Mouse (Mus musculus) embryo, embryonic 11.5 days (tissue): ENCODE measurements at regions not wholly inside any gene's neighbourhood (a gene's known extent, or its start where the extent isn't known, plus 50 kb on each side); places are given as distances from the start of the nearest gene placed in this dataset.
"Not testable (repeated sequence)": the region's sequence is repeated elsewhere in the genome, so short reads cannot be mapped to it uniquely, and the experiment has no call there.

Experiments used
- DNase-seq: peaks from one replicate; pipeline ENCODE4 v3.0.0-alpha.2; 2012; ENCODE audit warnings: low read depth, low spot score

DNA sequence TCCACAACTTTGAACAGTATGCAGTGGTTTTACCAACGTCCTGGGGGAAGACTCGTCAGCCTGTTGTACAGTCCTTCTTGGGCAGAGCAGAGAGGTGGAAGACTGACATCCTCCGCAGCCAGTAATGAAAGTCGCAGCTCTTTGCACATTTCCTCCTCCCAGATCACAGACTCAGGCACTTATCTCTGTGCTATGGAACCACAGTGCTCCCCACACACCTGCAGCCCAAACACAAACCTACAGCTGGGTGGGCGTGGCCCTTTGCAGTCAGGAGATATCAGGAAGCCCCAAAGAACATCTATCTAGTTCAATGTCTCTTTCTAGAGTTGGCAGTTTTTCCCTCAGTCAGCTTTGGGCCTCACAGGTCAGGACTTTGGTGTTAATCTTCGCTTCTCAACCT, 537.7 kb upstream of the Olfr1507 start:
- not testable (repeated sequence) for DNase-seq

DNA sequence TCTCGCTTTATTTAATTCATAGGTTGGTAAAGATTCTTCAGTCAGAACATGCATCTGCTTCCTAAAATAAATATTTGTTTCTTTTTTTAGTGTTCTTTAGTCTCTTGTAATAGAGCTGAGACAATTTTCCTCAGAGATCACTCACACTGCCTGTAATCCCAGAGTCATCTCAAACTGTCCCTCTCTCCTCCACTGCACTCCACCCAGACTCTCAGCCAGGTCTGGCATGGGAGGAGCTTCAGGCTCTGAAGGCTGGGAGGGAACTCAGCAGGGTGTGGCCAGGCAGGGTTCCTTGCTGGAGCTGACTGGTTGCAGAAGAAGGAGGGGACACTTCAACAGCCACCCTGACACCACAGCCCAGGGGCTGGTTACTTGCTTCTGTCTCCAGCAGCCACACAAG, 536.9 kb upstream of the Olfr1507 start:
- DNase-seq, result not testable (repeated sequence)

GRCm38 (mm10) chr14:53030227-53030626, 534.7 kb upstream of the Olfr1507 start:
- DNase-seq, result not testable (repeated sequence)

DNA sequence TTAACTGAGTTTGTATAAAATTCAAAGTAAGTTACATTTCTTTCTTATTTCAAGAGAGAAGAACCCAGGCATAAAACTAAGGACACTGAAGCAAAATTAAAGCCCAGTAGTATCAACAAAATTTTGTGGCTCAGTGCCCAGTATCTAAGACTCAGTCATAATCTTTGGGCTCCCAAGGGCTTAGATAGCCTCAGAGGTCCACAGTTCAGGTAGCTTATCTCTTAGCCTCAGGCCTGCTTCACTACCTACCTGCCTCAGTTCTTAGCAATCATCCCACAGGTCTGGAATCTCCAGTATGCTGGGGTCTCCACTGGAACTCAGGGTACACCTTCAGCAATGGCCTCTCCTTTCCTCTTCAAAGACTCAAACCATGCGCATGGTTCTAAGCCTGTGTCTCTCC, 531.4 kb upstream of the Olfr1507 start:
- DNase-seq, result not testable (repeated sequence)

DNA sequence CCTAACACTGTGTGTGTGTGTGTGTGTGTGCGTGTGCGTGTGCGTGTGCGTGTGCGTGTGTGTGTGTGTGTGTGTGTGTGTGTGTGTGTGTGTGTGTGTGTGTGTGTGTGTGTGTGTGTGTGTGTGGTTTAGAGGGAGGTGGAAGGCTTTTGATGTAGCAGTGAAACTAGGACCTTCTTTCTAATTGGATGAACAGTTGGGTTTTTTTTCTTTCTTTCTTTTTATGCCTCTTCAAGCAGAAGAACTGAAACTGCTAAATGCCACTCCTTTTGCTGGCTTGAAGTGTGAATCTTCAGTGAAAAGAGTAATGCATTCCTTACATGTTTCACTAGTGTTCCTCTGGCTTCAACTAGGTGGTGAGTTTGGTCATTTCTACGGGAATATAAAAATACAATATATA, 524.6 kb upstream of the Olfr1507 start:
- DNase-seq, result not testable (repeated sequence)

GRCm38 (mm10) chr14:53007741-53008140, 512.2 kb upstream of the Olfr1507 start:
- not testable (repeated sequence) for DNase-seq

DNA sequence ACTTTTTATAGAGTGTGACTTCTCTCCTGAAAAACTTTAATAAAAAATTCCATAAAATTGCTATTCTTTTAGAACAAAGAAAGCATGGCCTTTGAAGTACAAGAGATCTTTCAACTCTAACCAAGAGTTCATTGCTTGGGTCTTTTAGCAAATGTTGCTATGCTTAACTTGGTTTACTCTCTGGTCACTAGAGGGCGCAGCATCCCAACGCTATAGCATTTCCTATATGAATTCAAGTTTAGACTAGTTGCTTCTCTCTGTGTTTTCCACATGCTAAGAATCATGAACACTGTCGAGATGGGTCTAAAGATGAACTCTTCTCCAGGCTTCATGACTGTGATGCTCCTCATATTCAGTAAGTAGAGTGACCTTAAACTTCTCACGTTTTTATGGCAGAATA, 511.8 kb upstream of the Olfr1507 start:
- DNase-seq, result not testable (repeated sequence)

- DNase-seq, result not testable (repeated sequence)
Measured at GRCm38 (mm10) chr14:53001289-53001688, 505.7 kb upstream of the Olfr1507 start.

- not testable (repeated sequence) for DNase-seq
Measured at GRCm38 (mm10) chr14:52992106-52992760, 496.7 kb upstream of the Olfr1507 start.

DNA sequence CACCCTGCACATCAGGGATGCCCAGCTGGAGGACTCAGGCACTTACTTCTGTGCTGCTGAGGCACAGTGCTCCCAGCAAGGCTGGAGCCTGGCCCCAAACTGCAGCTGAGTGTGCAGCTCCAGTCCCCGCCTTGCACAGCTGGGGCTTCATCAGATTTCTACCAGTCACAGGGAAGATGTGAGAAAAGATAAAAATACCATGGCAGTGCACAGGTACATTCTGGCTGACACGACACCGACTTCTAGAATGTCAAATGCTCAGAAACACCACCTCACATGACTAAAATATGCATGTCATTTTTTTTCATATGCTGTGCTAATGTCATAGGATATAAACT, 495.7 kb upstream of the Olfr1507 start:
- not testable (repeated sequence) for DNase-seq

DNA sequence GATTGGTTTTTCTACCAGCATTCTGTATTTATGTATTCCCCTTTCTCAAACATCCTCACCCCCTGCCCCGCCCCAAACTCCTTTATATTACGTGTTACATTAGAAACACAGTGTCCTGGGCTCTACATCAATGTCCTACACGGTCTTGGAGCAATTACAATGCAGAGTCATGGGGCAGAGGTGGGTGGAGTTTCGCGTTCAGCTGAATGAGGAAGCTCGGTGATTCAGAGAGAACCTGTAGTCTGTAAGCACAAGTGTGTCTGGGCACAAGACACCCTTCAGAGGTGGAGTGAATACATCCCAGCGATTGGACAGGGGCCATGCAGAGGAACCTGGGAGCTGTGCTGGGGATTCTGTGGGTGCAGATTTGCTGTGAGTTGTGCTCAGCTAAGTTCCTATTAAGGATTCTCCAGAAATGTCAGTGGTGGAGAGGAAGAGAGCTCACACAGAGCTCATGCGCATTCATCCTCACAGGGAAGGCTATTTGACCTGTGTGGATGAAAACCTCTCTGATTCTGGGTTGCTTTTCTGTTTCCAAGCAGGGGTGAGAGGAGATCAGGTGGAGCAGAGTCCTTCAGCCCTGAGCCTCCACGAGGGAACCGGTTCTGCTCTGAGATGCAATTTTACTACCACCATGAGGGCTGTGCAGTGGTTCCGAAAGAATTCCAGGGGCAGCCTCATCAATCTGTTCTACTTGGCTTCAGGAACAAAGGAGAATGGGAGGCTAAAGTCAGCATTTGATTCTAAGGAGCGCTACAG, 495.2 kb upstream of the Olfr1507 start:
- DNase-seq, result not testable (repeated sequence)

DNA sequence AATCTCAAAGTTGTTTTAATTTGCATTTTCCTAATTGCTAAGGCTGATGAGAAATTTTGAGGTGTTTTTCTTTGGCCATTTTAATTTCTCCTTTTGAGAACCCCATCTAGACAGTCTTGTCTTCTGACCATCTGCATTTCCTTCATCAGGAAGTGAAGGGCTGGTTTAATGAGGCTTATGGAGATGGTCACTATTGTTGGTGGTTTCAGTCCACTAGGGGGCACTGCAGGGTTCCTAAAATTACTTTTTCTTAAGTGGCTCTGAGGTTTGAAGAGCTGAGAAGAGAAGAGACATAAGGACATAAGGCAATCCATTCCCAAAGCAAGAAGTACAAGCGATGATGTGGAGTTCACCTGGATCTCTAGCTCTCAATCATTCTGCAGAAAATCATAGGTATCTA, 494.4 kb upstream of the Olfr1507 start:
- DNase-seq, result not testable (repeated sequence)

DNA sequence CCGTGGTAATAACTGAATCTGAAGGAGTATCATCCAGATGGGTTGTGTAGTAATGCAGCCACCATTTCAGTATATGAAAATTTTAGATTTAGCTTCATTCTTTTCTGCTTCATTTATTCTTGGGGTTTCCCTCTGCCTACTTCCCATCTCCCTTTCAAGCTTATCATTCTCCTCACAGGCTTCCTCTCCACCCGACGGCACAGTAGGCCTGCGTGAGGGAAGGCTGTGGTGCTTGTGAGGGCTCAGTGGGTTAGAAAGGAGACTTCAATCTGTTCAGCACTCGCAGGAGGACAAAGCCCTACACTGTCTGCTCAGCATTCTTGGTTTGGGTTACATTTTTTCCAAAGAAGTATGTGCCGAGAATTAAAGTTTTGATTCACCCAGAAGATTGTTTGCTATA, 493.0 kb upstream of the Olfr1507 start:
- not testable (repeated sequence) for DNase-seq

- DNase-seq, result not testable (repeated sequence)
Measured at GRCm38 (mm10) chr14:52972207-52973003, 476.9 kb upstream of the Olfr1507 start.

DNA sequence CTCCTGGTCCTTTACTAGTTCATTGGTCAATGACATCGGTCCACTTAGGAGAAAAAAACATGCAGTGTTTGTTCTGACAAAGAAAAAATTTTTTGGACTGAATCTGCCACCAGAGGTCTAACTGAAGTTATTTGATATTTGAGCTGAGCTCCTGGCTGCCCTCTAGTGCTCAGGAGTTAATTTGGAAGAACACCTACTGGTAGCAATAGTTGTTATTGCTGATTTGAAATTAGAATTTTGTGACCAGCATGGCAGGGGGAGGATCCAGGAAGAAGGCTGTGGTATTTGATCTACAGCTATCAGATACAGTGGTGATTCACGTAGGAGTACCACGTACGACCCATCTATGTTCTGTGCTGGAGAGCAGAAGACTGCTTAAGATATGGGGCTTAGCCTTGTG, 466.6 kb upstream of the Olfr1507 start:
- not testable (repeated sequence) for DNase-seq

DNA sequence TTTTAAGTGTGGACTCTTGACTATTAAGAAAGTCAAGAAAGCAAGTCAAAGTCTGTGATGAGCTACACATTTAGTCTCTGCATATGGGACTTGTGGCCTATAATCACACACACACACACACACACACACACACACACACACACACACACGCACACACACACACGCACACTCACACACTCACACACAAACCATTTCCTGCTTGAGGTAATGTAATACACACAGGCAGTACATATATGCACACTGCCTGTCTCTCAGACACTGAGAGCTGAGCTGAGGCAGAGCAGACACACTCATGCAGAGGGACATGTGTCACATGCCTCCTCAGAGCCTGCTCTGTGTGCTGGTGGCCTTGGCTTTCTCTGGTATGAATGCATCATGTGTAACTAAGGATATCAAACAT, 461.0 kb upstream of the Olfr1507 start:
- not testable (repeated sequence) for DNase-seq

- DNase-seq, result not testable (repeated sequence)
Measured at GRCm38 (mm10) chr14:52944925-52945324, 449.4 kb upstream of the Olfr1507 start.

- not testable (repeated sequence) for DNase-seq
Measured at GRCm38 (mm10) chr14:52942438-52942837, 446.9 kb upstream of the Olfr1507 start.

- not testable (repeated sequence) for DNase-seq
Measured at GRCm38 (mm10) chr14:52941747-52942146, 446.2 kb upstream of the Olfr1507 start.

GRCm38 (mm10) chr14:52920138-52920537, 424.6 kb upstream of the Olfr1507 start:
- not testable (repeated sequence) for DNase-seq

- not testable (repeated sequence) for DNase-seq
Measured at GRCm38 (mm10) chr14:52913814-52914213, 418.3 kb upstream of the Olfr1507 start.

- DNase-seq, result not testable (repeated sequence)
Measured at GRCm38 (mm10) chr14:52899629-52900028, 404.1 kb upstream of the Olfr1507 start.
